Mouse (Mus musculus): ENCODE measurements around the gene AC131692.1. TPM values are rescaled to one million over a fixed set of nuclear protein-coding genes. Genes with fewer than 3 reads are reported as not detected.

Gene AC131692.1
- polyA plus RNA-seq, 1 experiment: 18.8 TPM

Other genes starting within 250 kb of the AC131692.1 start
- 18.0 and 18.2 TPM in 2 replicates for gene Frmd8, start 219.1 kb upstream of the AC131692.1 start, polyA plus RNA-seq (2012; ENCODE audit: low replicate concordance)
- 0.65 and 5.0 TPM in 2 replicates for gene Slc25a45, start 216.6 kb upstream of the AC131692.1 start, polyA plus RNA-seq (2012; ENCODE audit: low replicate concordance)
- gene Tigd3, start 200.3 kb upstream of the AC131692.1 start, polyA plus RNA-seq (2012; ENCODE audit: low replicate concordance): 1.4 and 2.3 TPM in 2 replicates
- 15.3 and 54.9 TPM in 2 replicates for gene Dpf2, start 181.4 kb upstream of the AC131692.1 start, polyA plus RNA-seq (2012; ENCODE audit: low replicate concordance)
- gene Cdc42ep2, start 169.6 kb upstream of the AC131692.1 start, polyA plus RNA-seq (2012; ENCODE audit: low replicate concordance): 1.8 and 1.9 TPM in 2 replicates
- 42.9 and 62.3 TPM in 2 replicates for gene Pola2, start 130.2 kb upstream of the AC131692.1 start, polyA plus RNA-seq (2012; ENCODE audit: low replicate concordance)
- gene Slc22a20, start 108.3 kb upstream of the AC131692.1 start, polyA plus RNA-seq (2012; ENCODE audit: low replicate concordance): not detected in 2 replicates
- 74.6 and 291 TPM in 2 replicates for gene Capn1, start 78.5 kb upstream of the AC131692.1 start, polyA plus RNA-seq (2012; ENCODE audit: low replicate concordance)
- 304 and 363 TPM in 2 replicates for gene Syvn1, start 47.8 kb upstream of the AC131692.1 start, polyA plus RNA-seq (2012; ENCODE audit: low replicate concordance)
- gene Mrpl49, start 36.6 kb upstream of the AC131692.1 start, polyA plus RNA-seq (2012; ENCODE audit: low replicate concordance): 36.6 and 41.0 TPM in 2 replicates
- gene Fau, start 36.6 kb upstream of the AC131692.1 start, polyA plus RNA-seq (2012; ENCODE audit: low replicate concordance): 2,048 and 2,675 TPM in 2 replicates
- 70.2 and 84.6 TPM in 2 replicates for gene Znhit2, start 33.2 kb upstream of the AC131692.1 start, polyA plus RNA-seq (2012; ENCODE audit: low replicate concordance)
- gene Tm7sf2, start 26.0 kb upstream of the AC131692.1 start, polyA plus RNA-seq (2012; ENCODE audit: low replicate concordance): 15.8 and 19.5 TPM in 2 replicates
- gene Vps51, start 17.2 kb upstream of the AC131692.1 start, polyA plus RNA-seq (2012; ENCODE audit: low replicate concordance): 35.5 and 99.7 TPM in 2 replicates
- not detected in 2 replicates for gene Tmem262, start 14.4 kb upstream of the AC131692.1 start, polyA plus RNA-seq (2012; ENCODE audit: low replicate concordance)
- gene Gm28374, start 12.2 kb upstream of the AC131692.1 start, polyA plus RNA-seq (2012; ENCODE audit: low replicate concordance): 0.28 and 0.30 TPM in 2 replicates
- gene Zfpl1, start 9.5 kb upstream of the AC131692.1 start, polyA plus RNA-seq (2012; ENCODE audit: low replicate concordance): 50.1 and 66.4 TPM in 2 replicates
- gene Cdca5, start 9.4 kb upstream of the AC131692.1 start, polyA plus RNA-seq (2012; ENCODE audit: low replicate concordance): 7.7 and 8.7 TPM in 2 replicates
- gene Naaladl1, start 11.4 kb downstream of the AC131692.1 start, polyA plus RNA-seq (2012; ENCODE audit: low replicate concordance): 0.20 and 0.93 TPM in 2 replicates
- 87.4 and 104 TPM in 2 replicates for gene Sac3d1, start 24.2 kb downstream of the AC131692.1 start, polyA plus RNA-seq (2012; ENCODE audit: low replicate concordance)
- gene Snx15, start 33.9 kb downstream of the AC131692.1 start, polyA plus RNA-seq (2012; ENCODE audit: low replicate concordance): 197 and 367 TPM in 2 replicates
- gene Batf2, start 46.6 kb downstream of the AC131692.1 start, polyA plus RNA-seq (2012; ENCODE audit: low replicate concordance): 0.21 and 2.0 TPM in 2 replicates
- gene Arl2, start 47.1 kb downstream of the AC131692.1 start, polyA plus RNA-seq (2012; ENCODE audit: low replicate concordance): 33.5 and 55.6 TPM in 2 replicates
- gene Majin, start 90.0 kb downstream of the AC131692.1 start, polyA plus RNA-seq (2012; ENCODE audit: low replicate concordance): not detected in 2 replicates
- gene Gpha2, start 132.0 kb downstream of the AC131692.1 start, polyA plus RNA-seq (2012; ENCODE audit: low replicate concordance): not detected in 2 replicates
- 283 and 355 TPM in 2 replicates for gene Ppp2r5b, start 141.5 kb downstream of the AC131692.1 start, polyA plus RNA-seq (2012; ENCODE audit: low replicate concordance)
- gene Atg2a, start 147.2 kb downstream of the AC131692.1 start, polyA plus RNA-seq (2012; ENCODE audit: low replicate concordance): 79.9 and 150 TPM in 2 replicates
- gene Ehd1, start 182.3 kb downstream of the AC131692.1 start, polyA plus RNA-seq (2012; ENCODE audit: low replicate concordance): 333 and 398 TPM in 2 replicates
- 12.1 and 13.6 TPM in 2 replicates for gene Cdc42bpg, start 212.0 kb downstream of the AC131692.1 start, polyA plus RNA-seq (2012; ENCODE audit: low replicate concordance)
- 279 and 329 TPM in 2 replicates for gene Men1, start 240.6 kb downstream of the AC131692.1 start, polyA plus RNA-seq (2012; ENCODE audit: low replicate concordance)
- 79.8 and 117 TPM in 2 replicates for gene Map4k2, start 246.7 kb downstream of the AC131692.1 start, polyA plus RNA-seq (2012; ENCODE audit: low replicate concordance)

Data from leukemia stem cell, adult 10-12 weeks (primary cell).